Mouse (Mus musculus) neural tube, embryonic 15.5 days (tissue): ENCODE results near the gene 4931409K22Rik. TPM values are rescaled to one million over a fixed set of nuclear protein-coding genes. Genes with fewer than 3 reads are reported as not detected.
A peak's percentile ranks its signal among the peaks of the same experiment; 100 is the strongest.
"Not testable (repeated sequence)": the region's sequence is repeated elsewhere in the genome, so short reads cannot be mapped to it uniquely, and the experiment has no call there.

Experiments
- ATAC-seq: fragments of 200-750 bp; cut with Nextera tagmentation; 2 replicates; pipeline ENCODE4 v1.8.0; 2017; ENCODE audit warnings: mild to moderate bottlenecking, moderate TSS enrichment, moderate library complexity; ENCODE audit not compliant: low FRiP score
- H3K27ac ChIP-seq: fragments of 300-500 bp; sonication (generic); replicated peaks from 2 replicates; pipeline ENCODE4 v1.5.1; 2015; ENCODE audit warnings: mild to moderate bottlenecking, inconsistent platforms
- H3K27me3 ChIP-seq: fragments of 300-500 bp; sonication (generic); replicated peaks from 2 replicates; pipeline ENCODE4 v1.6.1; 2015; ENCODE audit warnings: inconsistent platforms
- H3K36me3 ChIP-seq: fragments of 300-500 bp; sonication (generic); 2 replicates; pipeline ENCODE4 v1.6.1; 2015; ENCODE audit warnings: inconsistent platforms
- H3K4me1 ChIP-seq: fragments of 300-500 bp; sonication (generic); 2 replicates; pipeline ENCODE4 v1.6.1; 2015; ENCODE audit warnings: inconsistent platforms
- H3K4me2 ChIP-seq: fragments of 300-500 bp; sonication (generic); 2 replicates; pipeline ENCODE4 v1.6.1; 2015; ENCODE audit warnings: inconsistent platforms, mild to moderate bottlenecking, moderate library complexity
- H3K4me3 ChIP-seq: fragments of 300-500 bp; sonication (generic); replicated peaks from 2 replicates; pipeline ENCODE4 v1.5.1; 2015; ENCODE audit warnings: mild to moderate bottlenecking, inconsistent platforms
- H3K9ac ChIP-seq: fragments of 300-500 bp; sonication (generic); replicated peaks from 2 replicates; pipeline ENCODE4 v1.6.1; 2015; ENCODE audit warnings: mild to moderate bottlenecking, inconsistent platforms
- H3K9me3 ChIP-seq: fragments of 300-500 bp; sonication (generic); replicated peaks from 2 replicates; pipeline ENCODE4 v1.6.1; 2016; ENCODE audit warnings: inconsistent platforms
- WGBS: fragments of 180-500 bp; shearing (Covaris S2); methylation state at CpG from one replicate; pipeline ENCODE4 v1.1.7; 2015; ENCODE audit warnings: mixed read lengths; 5-methylcytosine and 5-hydroxymethylcytosine counted together
- polyA plus RNA-seq: library from polyadenylated mRNA; unstranded; fragments of >200 nt; fragmentation: Nextera tagmentation; extraction: Ambion mirVana; gene quantifications from 2 replicates; pipeline ENCODE4 v1.2.1, GENCODE M21; 2015

The 4931409K22Rik gene
- polyA plus RNA-seq, 1 experiment from 2014 or later, result 0.26 TPM

DNA sequence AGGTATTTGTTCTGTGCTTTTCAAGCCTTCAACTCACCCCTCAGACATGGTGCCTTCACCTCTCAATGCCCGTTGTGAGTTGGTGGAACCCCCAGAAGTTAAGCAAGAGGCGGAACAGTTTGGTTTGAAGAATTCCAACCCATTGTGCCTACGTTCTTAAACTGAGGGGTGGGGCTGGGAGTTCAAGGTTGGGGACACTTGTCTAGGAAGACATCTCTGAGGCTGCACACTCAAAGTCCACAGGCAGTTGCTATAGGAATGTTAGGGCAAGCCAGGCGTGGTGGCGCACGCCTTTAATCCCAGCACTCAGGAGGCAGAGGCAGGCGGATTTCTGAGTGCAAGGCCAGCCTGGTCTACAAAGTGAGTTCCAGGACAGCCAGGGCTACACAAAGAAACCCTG is 1.3 kb downstream of the 4931409K22Rik start:
- 95% methylated on average over 7 of the region's 7 CpGs for WGBS
- not testable (repeated sequence) for H3K27ac ChIP-seq, ATAC-seq

DNA sequence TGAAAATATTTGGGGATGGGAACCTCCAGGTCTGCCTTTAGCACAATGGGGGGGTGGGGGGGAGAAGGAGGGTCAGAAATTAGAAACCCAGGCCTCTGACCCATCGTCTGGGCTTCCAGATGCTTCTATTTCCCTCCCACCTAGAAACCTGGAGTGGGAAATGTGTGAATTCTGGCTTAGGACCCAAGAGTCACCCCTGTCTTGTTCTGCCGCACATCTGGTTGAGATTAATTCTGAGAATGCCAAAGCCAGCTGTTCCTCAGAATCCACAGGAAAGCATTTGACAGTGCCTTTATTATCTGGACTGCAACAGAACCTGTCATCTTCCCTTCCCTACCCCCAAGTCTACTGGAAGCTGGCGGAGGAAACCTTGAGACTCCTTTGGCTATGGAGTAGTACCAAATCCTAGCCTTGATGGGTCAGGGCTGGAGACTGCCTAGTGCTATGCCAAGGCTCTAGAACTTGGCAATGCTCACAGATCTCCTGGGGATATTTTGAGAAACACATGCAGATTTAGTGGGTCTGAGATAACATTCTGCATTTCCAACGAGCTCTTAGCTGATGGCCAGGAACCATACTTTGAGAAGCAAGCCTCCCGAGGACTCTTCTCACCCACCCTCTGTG is 2.9 kb downstream of the 4931409K22Rik start:
- H3K36me3 ChIP-seq, result no peaks in the 10 kb centered on the region

More for the DNA sequence above, 1.3 kb downstream of the 4931409K22Rik start:
- not testable (repeated sequence) for H3K27me3 ChIP-seq, H3K9ac ChIP-seq, H3K4me2 ChIP-seq, H3K4me3 ChIP-seq, H3K9me3 ChIP-seq, H3K36me3 ChIP-seq
- peaks cover 19% of the 10 kb centered on the region for H3K4me1 ChIP-seq

DNA sequence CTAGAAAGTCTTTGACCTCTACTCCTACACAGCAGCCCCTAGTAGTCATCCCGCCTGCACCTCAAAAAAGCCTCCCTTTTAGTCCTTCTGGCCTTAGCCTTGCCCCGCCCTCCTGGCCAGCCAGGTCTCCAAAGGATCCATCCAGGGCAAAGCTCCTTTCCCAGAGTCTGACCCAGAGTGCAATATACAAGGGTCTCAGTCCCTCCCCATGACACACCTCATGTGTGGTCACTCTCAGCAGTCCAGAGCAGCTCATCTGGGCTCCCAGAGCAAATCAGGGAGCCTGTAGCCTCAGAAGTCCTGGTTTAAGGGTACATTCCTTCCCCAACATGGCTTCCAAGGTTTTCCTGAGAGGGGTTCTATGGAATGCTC is 5.3 kb downstream of the 4931409K22Rik start:
- 0 out of 2 replicates have a peak, but pooled peaks cover 5% of the 10 kb centered on the region for H3K27me3 ChIP-seq
- 38% methylated on average over 2 of the region's 2 CpGs for WGBS
- H3K4me1 ChIP-seq, result peaks cover 26% of the 10 kb centered on the region
- no peaks in the 10 kb centered on the region for H3K36me3 ChIP-seq
- peak overlapping the region; percentile 49 for H3K4me2 ChIP-seq
- H3K9ac ChIP-seq, result no peak overlapping the region
- peak; percentile 39 for ATAC-seq
- H3K9me3 ChIP-seq, result no peaks in the 10 kb centered on the region
- H3K27ac ChIP-seq, result peak overlapping the region; percentile 65
- H3K4me3 ChIP-seq, result no peak overlapping the region

More for the DNA sequence above, 2.9 kb downstream of the 4931409K22Rik start:
- ATAC-seq, result no peak
- Histone ChIP-seq H3K27ac (no peak overlapping the region), H3K27me3 (0 out of 2 replicates have a peak, but pooled peaks cover 5% of the 10 kb centered on the region), H3K4me3 (no peak overlapping the region), H3K4me1 (peaks cover 26% of the 10 kb centered on the region), H3K9ac (no peak overlapping the region), H3K9me3 (no peaks in the 10 kb centered on the region), H3K4me2 (no peak overlapping the region)
- WGBS, result 76% methylated on average over 5 of the region's 5 CpGs

GRCm38 (mm10) chr5:24550598-24551316 is 5.9 kb downstream of the 4931409K22Rik start:
- WGBS, result 17% methylated on average over 26 of the region's 26 CpGs
- H3K4me3 ChIP-seq, result no peak overlapping the region; the same call in 1 of the 2 replicates
- peak; percentile 88 for ATAC-seq
- peak overlapping the region; percentile 65 for H3K27ac ChIP-seq
- H3K9me3 ChIP-seq, result no peaks in the 10 kb centered on the region
- H3K4me1 ChIP-seq, result peaks cover 26% of the 10 kb centered on the region
- H3K27me3 ChIP-seq, result 0 out of 2 replicates have a peak, but pooled peaks cover 5% of the 10 kb centered on the region
- H3K36me3 ChIP-seq, result no peaks in the 10 kb centered on the region
- H3K4me2 ChIP-seq, result peak overlapping the region; percentile 49
- no peak overlapping the region for H3K9ac ChIP-seq

DNA sequence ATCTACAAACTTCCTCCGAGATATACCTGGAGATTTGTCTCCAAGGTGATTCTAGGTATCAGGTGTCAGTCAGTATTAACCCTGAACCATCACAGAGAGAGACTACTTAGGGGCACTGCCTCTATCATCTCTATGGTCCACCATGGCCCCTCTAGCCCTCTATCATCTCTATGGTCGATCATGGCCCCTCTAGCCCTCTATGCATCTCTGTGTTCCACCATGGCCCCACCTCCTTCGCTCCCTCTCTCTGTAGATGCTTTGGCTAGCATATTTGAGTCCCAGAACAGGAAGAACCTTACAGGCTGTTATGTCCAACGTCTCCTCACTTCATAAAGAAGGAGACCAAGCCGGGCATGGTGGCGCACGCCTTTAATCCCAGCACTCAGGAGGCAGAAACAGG is 14.0 kb downstream of the 4931409K22Rik start:
- Histone ChIP-seq H3K36me3 (no peaks in the 10 kb centered on the region), H3K27me3 (no peaks in the 10 kb centered on the region; the same call in 1 of the 2 replicates), H3K4me2 (no peak overlapping the region), H3K9me3 (no peaks in the 10 kb centered on the region), H3K27ac (no peak overlapping the region), H3K4me1 (peaks cover 12% of the 10 kb centered on the region; the same call in 1 of the 2 replicates), H3K4me3 (no peak overlapping the region), H3K9ac (no peak overlapping the region)
- WGBS, result 83% methylated on average over 7 of the region's 7 CpGs
- ATAC-seq, result no peak

GRCm38 (mm10) chr5:24541144-24541569 is 15.5 kb downstream of the 4931409K22Rik start:
- peaks cover 22% of the 10 kb centered on the region; the same call in 1 of the 2 replicates for H3K4me1 ChIP-seq
- no peaks in the 10 kb centered on the region for H3K9me3 ChIP-seq
- H3K4me3 ChIP-seq, result no peak overlapping the region
- no peaks in the 10 kb centered on the region for H3K36me3 ChIP-seq
- H3K9ac ChIP-seq, result no peak overlapping the region
- no peak for ATAC-seq
- no peak overlapping the region for H3K4me2 ChIP-seq
- H3K27ac ChIP-seq, result no peak overlapping the region
- 55% methylated on average over 6 of the region's 6 CpGs for whole genome bisulfite sequencing
- no peaks in the 10 kb centered on the region; the same call in 1 of the 2 replicates for H3K27me3 ChIP-seq

GRCm38 (mm10) chr5:24540387-24541143 is 16.0 kb downstream of the 4931409K22Rik start, which contains the start of gene Asb10:
Gene Asb10, minus strand, starts transcription at chr5:24540978.
- Histone ChIP-seq H3K36me3 (no peaks in the 10 kb centered on the region), H3K4me3 (no peak within 1 kb of the TSS), H3K4me1 (peaks cover 22% of the 10 kb centered on the region; the same call in 1 of the 2 replicates), H3K27me3 (no peaks in the 10 kb centered on the region; the same call in 1 of the 2 replicates), H3K9ac (no peak within 1 kb of the TSS), H3K27ac (no peak within 1 kb of the TSS), H3K9me3 (no peaks in the 10 kb centered on the region), H3K4me2 (peak within 1 kb of the TSS; percentile 27)
- no peak for ATAC-seq
- WGBS, result 46% methylated on average over 14 of the region's 14 CpGs

GRCm38 (mm10) chr5:24539571-24540296 is 16.9 kb downstream of the 4931409K22Rik start:
- Histone ChIP-seq H3K9ac (no peak overlapping the region), H3K4me2 (no peak overlapping the region), H3K4me3 (no peak overlapping the region), H3K27me3 (no peaks in the 10 kb centered on the region; the same call in 1 of the 2 replicates), H3K27ac (no peak overlapping the region), H3K36me3 (no peaks in the 10 kb centered on the region), H3K9me3 (no peaks in the 10 kb centered on the region), H3K4me1 (peaks cover 22% of the 10 kb centered on the region; the same call in 1 of the 2 replicates)
- ATAC-seq, result no peak
- WGBS, result 85% methylated on average over 22 of the region's 22 CpGs

DNA sequence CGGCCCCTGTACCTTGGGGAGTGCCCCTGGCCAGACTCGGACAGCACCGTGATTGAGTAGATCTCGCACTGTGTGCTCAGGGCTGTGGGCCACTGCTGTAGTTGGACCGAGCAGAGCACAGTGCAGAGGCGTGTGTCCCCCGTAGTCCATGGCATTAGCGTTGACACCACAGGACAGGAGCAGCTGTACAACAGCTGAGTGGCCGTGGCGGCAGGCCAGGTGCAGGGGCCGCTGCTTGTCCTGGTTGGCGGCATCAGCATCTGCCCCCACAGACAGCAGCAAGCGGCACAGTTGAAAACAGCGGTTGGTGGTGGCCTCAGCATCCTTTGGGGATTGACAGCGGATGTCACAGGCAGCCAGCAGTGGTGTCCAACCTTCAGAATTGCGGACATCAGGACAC is 19.0 kb downstream of the 4931409K22Rik start:
- no peak overlapping the region for H3K27ac ChIP-seq
- 64% methylated on average over 16 of the region's 16 CpGs for WGBS
- peaks cover 12% of the 10 kb centered on the region; the same call in 1 of the 2 replicates for H3K27me3 ChIP-seq
- H3K4me3 ChIP-seq, result no peak overlapping the region
- no peak overlapping the region for H3K9ac ChIP-seq
- no peak for ATAC-seq
- no peaks in the 10 kb centered on the region for H3K9me3 ChIP-seq
- H3K4me1 ChIP-seq, result peaks cover 22% of the 10 kb centered on the region; the same call in 1 of the 2 replicates
- no peaks in the 10 kb centered on the region for H3K36me3 ChIP-seq
- H3K4me2 ChIP-seq, result no peak overlapping the region

DNA sequence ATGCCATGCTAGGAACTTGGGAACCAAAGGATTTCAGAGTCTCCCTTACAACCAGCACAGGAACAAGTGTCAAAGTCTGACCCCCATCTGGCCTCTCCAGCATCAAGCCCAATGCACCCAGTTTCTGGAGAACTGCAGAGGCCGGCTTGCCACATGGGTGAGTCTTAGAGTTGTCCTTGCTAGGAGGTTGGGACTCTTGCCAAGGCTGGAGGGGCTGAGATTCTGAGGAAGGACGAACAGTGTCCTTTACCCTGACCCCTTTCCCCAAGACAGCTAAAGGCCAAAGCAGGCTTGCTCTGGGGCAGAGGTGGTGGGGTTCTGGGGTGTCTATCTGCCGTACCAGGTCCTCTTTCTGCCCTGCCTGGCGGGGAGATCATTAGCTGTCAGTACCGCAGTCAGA is 20.1 kb downstream of the 4931409K22Rik start:
- Histone ChIP-seq H3K4me1 (peaks cover 22% of the 10 kb centered on the region; the same call in 1 of the 2 replicates), H3K36me3 (no peaks in the 10 kb centered on the region), H3K4me3 (no peak overlapping the region), H3K9ac (no peak overlapping the region), H3K9me3 (no peaks in the 10 kb centered on the region), H3K27me3 (peaks cover 12% of the 10 kb centered on the region; the same call in 1 of the 2 replicates), H3K27ac (no peak overlapping the region), H3K4me2 (no peak overlapping the region)
- no peak for ATAC-seq
- WGBS, result 53% methylated on average over 5 of the region's 5 CpGs

DNA sequence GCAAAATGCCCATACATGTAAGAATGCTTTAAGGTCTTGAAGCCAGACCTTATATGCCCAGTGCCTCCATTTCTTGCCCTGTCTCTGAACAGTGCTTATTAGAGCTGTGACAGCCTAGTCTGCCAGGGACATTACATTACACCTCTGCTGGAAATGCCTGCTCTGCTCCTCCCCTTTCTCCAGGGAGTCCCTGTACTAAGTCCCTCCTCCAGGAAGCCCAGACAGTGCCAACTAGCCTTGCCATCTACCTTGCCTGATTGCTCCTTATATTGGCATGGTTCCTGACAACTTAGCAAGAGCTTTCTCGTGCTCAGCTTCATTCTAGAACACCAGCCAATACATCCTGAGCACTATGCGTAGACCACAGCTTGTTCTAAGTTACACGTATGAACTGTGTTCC is 20.9 kb downstream of the 4931409K22Rik start:
- Histone ChIP-seq H3K4me1 (peaks cover 15% of the 10 kb centered on the region; the same call in 1 of the 2 replicates), H3K4me2 (no peak overlapping the region), H3K9ac (no peak overlapping the region), H3K4me3 (no peak overlapping the region), H3K9me3 (no peaks in the 10 kb centered on the region), H3K27ac (no peak overlapping the region), H3K36me3 (no peaks in the 10 kb centered on the region), H3K27me3 (peaks cover 18% of the 10 kb centered on the region)
- 87% methylated on average over 3 of the region's 3 CpGs for WGBS
- ATAC-seq, result no peak
